Mouse (Mus musculus) erythroblast, embryonic 14.5 days (primary cell): ENCODE data around the gene Ajm1. TPM values are rescaled to one million over a fixed set of nuclear protein-coding genes. Genes with fewer than 3 reads are reported as not detected.

Source experiments
- H3K27me3 ChIP-seq: 2 replicates; pipeline ENCODE4 v1.6.1; 2012; ENCODE audit warnings: inconsistent platforms; ENCODE audit not compliant: control insufficient read depth
- H3K36me3 ChIP-seq: 2 replicates; pipeline ENCODE4 v1.6.1; 2012; ENCODE audit warnings: mild to moderate bottlenecking, inconsistent platforms; ENCODE audit not compliant: control insufficient read depth
- H3K4me1 ChIP-seq: 2 replicates; pipeline ENCODE4 v1.6.1; 2012; ENCODE audit warnings: inconsistent platforms; ENCODE audit not compliant: control insufficient read depth
- H3K4me3 ChIP-seq: replicated peaks from 2 replicates; pipeline ENCODE3; 2012; ENCODE audit warnings: moderate library complexity, mild to moderate bottlenecking, inconsistent platforms
- H3K9me3 ChIP-seq: 2 replicates; pipeline ENCODE4 v1.6.1; 2012; ENCODE audit warnings: low read length, inconsistent platforms, mixed read lengths; ENCODE audit not compliant: control insufficient read depth
- GATA1 ChIP-seq: IDR thresholded peaks from 2 replicates; pipeline ENCODE4 v1.6.1; 2012; ENCODE audit warnings: low read length, inconsistent platforms, mixed read lengths
- TAL1 ChIP-seq: IDR thresholded peaks from 3 replicates; pipeline ENCODE4 v1.6.1; 2012; ENCODE audit warnings: low read length, inconsistent platforms, mixed read lengths
- polyA plus RNA-seq: library from polyadenylated mRNA; stranded (reverse); fragments of >175 nt; gene quantifications from 2 replicates; pipeline ENCODE4 v1.2.3, GENCODE M21; 2012

Ajm1 gene
- polyA plus RNA-seq, 1 experiment: not detected

DNA sequence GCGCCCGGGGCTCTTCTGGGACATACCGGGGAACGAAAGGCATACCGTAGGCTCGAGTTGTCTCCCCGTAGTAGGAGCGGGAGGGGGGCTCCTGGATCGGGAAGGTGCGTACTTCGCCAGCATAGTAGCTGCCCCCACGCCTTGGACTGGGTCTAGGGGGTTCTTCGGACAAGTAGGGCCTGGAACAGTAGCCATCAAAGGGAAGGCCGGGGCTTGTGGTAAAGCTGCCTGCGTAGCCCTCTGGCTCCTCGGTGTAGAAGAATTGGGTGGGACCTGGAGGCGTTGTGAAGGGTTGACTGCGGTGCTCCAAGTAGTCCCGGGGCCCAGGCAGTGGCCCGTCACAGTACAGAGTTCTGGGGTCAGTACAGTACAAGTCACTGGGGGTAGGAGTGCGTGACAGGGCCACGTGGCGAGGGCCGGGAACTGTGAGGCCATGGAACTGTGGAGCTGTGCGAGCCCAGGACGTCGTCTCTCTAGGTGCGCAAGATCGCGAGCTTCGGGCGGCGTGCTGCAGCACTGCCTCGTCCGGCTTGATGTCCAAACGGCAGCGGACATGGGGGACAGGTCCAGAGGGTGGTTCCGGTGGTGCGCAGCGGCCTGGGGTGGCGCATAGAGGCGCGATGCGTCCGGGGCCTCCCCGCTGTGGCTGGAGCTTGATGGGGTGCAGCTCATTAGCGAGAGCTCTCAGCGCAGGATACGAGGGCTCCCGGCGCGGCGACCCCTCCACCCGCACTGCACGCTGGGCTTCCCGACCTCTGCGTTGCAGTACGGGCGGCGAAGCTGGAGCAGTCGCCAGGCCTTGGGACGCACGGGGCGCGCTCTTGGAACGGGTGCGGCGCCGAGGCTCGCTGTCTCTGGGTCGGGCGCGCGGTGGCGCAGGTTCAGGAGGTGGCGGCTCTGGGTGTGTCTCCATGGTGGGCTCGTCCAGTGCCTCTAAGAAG lies 2.5 kb downstream of the Ajm1 start:
- TF ChIP-seq GATA1 (no peak), TAL1 (no peak)
- peaks cover 14% of the 10 kb centered on the region for H3K36me3 ChIP-seq
- peaks cover 27% of the 10 kb centered on the region for H3K9me3 ChIP-seq
- no peak overlapping the region for H3K4me3 ChIP-seq
- H3K27me3 ChIP-seq: peaks cover 64% of the 10 kb centered on the region
- peaks cover 50% of the 10 kb centered on the region for H3K4me1 ChIP-seq

DNA sequence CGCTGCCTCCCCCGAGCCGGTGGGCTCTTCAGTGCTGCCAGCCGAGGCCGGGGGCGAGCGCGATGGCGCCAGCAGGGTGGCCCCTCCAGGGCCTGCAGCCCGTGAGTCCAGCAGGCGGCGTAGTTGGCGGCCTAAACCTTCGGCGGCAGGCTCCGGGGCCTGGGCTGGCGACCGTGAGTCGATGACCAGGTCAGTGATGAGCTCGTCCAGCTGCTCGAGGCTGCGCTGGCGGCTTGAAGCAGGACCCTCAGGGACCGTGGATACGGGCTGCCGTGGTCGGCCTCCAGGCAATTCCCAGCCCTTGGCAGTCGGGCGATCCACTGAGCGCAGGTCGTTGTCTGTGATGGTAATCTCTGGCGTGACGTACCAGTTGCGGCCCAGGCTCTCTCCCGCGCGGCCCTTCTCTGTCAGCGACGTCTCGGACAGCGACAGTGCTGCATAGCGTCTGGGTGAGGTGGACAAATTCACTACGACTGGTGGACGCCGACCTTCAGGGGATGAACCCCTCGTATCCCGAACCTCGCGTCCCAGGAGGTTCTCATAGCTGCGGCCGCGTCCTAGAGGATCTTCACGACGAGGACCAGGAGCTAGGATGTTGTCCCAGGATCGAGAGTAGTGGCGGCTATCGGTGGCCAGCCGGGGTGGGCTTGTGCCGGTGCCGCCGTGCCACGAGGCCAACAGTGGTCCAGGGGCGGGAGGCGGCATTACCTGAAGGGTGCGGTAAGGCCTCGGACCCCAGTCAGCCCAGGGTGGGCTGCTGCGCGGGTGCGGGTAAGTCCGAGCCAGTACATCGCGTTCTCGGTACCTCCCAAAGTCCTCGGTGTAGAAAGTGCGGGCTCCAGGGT lies 3.4 kb downstream of the Ajm1 start:
- Histone ChIP-seq H3K4me1 (peaks cover 59% of the 10 kb centered on the region), H3K4me3 (no peak overlapping the region), H3K9me3 (peaks cover 27% of the 10 kb centered on the region), H3K27me3 (peaks cover 64% of the 10 kb centered on the region), H3K36me3 (peaks cover 5% of the 10 kb centered on the region)
- no peak for TF ChIP-seq GATA1
- no peak for TF ChIP-seq TAL1

DNA sequence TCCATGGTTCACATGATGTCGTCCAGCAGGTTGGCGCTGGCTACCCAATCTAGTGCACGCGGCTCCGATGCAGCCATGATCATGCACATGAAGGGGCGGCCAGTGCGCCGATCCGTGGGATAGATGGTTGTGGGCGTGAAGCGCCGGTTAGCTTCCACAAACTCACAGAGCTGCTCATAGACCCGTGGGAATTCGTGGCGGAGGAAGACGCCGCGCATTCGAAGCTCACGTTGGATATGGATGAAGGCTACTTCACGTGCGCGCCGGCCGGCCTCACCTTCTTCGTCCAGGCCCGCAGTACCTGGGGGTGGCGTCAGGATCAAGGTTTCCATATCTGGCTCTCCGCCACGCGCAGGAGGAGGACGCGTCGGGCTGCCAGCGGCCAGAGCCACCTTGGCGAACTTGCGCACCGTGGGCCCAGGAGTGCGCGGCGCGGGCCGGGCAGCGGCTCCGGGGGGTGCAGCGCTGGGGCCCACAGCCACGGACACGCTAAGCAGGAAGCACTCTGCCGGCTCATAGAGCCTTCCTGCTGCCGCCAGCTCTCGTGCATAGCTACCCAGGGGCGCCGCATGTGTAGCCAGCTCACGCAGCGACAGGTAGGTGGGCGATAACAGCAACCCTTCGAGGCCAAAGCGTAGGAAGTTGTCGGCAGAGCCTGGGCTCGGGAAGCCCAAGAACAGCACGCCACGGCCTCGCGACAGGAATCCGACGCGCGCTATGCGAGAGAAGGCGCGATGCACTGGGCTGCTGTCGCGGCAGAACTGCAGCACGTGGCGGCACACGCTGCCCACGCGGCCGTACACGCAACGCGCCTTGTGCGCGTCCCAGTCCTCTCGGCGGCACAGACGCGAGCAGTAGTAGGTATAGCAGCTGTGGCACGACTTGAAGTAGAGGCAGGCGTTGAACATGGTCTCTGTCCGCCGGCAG lies 4.3 kb downstream of the Ajm1 start:
- no peak overlapping the region for H3K4me3 ChIP-seq
- H3K9me3 ChIP-seq: peaks cover 27% of the 10 kb centered on the region
- H3K4me1 ChIP-seq: peaks cover 59% of the 10 kb centered on the region
- no peaks in the 10 kb centered on the region; the same call in 1 of the 2 replicates for H3K36me3 ChIP-seq
- no peak for TF ChIP-seq TAL1
- no peak for TF ChIP-seq GATA1
- H3K27me3 ChIP-seq: peaks cover 64% of the 10 kb centered on the region

DNA sequence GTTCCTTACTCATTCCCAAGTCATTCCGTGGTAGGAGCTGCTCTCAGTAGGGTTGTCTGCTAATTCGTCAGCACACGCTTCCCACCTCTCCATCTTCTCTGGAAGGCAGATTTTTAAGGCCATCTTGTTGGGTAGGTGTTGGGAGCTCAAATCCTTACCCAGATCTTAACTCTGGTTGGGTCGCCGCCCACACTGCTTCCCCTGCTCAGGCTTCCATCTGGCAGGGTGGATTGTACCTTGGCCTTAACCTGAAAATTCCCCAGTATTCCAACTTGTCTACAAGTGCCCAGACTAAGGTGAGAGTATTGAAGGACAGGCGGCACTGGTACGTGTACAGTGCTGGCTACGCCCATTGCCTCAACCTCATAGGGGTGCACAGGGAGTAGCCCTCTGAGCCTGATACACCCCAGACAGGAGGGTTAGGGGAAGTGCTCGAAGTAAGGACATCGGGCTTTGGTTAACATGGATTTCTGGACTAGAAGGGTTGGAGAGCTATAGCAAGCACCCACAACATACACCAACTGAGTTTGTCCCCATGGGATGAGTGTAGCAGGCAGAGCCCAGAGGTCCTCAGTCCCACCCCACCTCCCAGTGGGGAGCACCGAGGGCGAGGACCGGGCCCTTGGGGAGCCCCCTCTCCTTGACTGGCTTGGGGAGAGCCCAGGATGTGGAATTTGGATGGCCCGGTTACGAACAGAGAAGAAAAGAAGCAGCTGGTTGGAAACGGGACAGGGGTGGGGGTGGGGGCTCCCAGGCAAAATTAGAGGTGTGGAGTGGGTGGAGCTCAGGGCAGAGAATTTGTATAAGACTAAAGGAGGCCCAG lies 5.3 kb downstream of the Ajm1 start:
- TF ChIP-seq GATA1 (no peak), TAL1 (no peak)
- Histone ChIP-seq H3K4me1 (peaks cover 55% of the 10 kb centered on the region), H3K36me3 (peaks cover 3% of the 10 kb centered on the region; the same call in 1 of the 2 replicates), H3K9me3 (peaks cover 27% of the 10 kb centered on the region), H3K27me3 (peaks cover 62% of the 10 kb centered on the region), H3K4me3 (peak overlapping the region; percentile 72)

DNA sequence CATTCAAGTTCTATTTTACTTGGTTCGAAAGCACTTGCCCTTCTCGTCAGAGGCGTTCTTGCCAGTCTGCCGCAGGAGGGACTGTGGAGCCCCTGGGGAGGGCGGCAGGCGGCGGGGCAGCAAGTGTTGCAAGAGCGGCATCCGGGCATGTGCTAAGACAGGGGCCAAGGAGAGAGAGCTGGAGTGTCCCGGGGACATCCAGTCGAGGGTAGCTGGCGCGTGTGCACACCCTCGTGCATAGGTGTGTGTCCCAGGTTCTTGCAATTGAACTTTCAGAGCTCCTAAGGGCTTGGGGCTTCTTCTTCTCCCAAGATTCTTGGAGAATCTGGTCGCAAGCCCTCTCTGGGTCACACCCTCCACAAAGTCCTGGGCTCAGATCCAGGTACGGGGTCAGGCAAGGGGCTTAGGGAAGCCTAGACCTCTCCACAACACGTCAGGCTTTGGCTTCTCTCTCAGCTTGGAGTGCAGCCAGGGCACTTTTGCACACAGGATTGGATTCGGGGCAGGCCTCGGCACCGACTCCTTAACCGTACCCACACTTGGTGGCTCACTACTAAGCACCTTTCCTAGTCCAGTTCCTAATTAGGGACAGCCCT lies 6.0 kb downstream of the Ajm1 start:
- peak overlapping the region; percentile 72 for H3K4me3 ChIP-seq
- peaks cover 55% of the 10 kb centered on the region for H3K27me3 ChIP-seq
- no peak for TF ChIP-seq TAL1
- peaks cover 27% of the 10 kb centered on the region for H3K9me3 ChIP-seq
- H3K4me1 ChIP-seq: peaks cover 51% of the 10 kb centered on the region
- H3K36me3 ChIP-seq: peaks cover 3% of the 10 kb centered on the region; the same call in 1 of the 2 replicates

DNA sequence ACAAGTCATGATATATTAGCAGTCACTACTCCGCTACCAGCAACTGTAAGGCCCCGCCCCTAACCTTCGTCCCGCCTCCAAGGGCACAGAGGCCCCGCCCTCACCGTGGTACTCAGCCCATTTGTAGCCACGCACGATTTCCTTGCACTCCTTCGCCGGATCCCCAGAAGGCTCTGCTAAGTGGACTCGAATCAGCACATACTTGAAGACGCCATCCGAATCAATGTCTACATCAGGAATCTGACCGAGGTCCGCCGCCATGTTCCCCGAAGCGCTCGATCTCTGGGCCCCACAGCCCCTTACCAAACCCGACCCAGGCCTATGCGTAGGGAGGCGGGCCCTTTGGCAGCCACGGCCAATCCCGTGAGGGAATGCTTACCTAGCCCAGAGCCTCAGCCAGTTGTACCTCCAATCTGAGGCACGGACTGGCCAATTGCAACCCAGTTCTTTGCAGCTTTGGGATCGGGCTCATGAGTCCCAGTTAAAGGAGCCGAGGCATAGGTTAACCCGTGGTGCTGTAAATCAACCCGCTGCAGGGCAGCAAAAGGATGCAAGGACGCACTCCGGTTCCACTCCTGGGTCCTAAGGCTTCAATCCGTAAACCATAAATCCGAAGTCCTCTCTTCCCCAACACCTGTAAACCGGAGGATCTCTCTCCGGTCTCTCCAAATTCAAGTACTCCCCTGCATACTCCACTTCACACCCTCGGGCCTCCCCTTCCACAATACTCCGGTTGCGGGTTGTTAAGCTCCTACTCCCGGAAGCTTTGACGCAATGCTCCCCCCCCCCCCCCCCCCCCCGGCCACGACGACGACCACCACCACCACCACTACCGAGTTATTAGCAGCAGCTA lies 6.8 kb downstream of the Ajm1 start, which contains the start of the genes Mamdc4 and Phpt1:
Gene Mamdc4 (minus strand): TSS at position 267 of the 853 bp plus-strand sequence.
Gene Phpt1 (minus strand): TSS at position 646 of the 853 bp plus-strand sequence.
- TF ChIP-seq GATA1 (no peak), TAL1 (no peak)
- Histone ChIP-seq H3K4me1 (peaks cover 50% of the 10 kb centered on the region), H3K27me3 (peaks cover 48% of the 10 kb centered on the region), H3K4me3 (peak within 1 kb of the TSS; percentile 72), H3K9me3 (peaks cover 27% of the 10 kb centered on the region), H3K36me3 (peaks cover 7% of the 10 kb centered on the region)

DNA sequence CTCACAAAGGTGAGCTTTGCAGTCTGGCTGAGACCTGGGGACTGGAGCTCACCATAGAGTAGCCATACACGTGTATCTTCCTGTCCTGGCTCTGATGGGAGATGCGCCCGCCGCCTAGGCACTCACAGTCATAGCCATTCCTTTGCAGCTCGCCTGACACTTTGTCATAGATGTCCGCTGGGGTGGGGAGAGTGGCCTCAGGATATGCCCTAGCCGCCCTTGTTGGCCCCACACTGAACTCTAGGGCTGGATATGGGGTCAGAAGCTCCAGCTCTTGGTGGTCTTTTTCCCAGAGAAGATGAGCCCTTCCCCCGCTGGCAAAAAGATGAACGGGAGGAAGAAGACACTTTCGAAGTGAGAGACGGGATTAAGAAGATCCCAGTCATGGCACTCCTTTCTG lies 7.4 kb downstream of the Ajm1 start:
- Histone ChIP-seq H3K9me3 (peaks cover 24% of the 10 kb centered on the region), H3K27me3 (peaks cover 41% of the 10 kb centered on the region), H3K4me3 (peak overlapping the region; percentile 72), H3K36me3 (peaks cover 13% of the 10 kb centered on the region), H3K4me1 (peaks cover 48% of the 10 kb centered on the region)
- TF ChIP-seq TAL1 (no peak), GATA1 (no peak)
